In genomic region chr14:62300031-62300430, GRCm38 (mm10) we compare ENCODE assay signal across 21 mouse cellular contexts. TPM values are rescaled to one million over a fixed set of nuclear protein-coding genes. Genes with fewer than 3 reads are reported as not detected.
DNase-seq lines count a peak whose midpoint lies in the region; ATAC-seq and TF ChIP-seq lines count a peak whose summit lies in the region.
"Had no signal": no experiment of that assay in that cellular context is flagged by ENCODE, and none has a peak within 500 bp of the region (broad histone marks: within the 10 kb centered on the region; RNA-seq: fewer than 3 reads in every experiment).

No protein-coding gene starts in this region.

- WGBS in heart, postnatal 0 days: 65% methylated on average over 3 of the region's 3 CpGs
- WGBS in lung, postnatal 0 days: 52% methylated on average over 3 of the region's 3 CpGs

- H3K4me3 ChIP-seq in heart, postnatal 0 days (ENCODE audit: low read depth, low read length): no peak overlapping the region
- H3K4me3 ChIP-seq in lung, postnatal 0 days (ENCODE audit: low read depth, low read length): no peak overlapping the region
- H3K4me3 ChIP-seq: embryonic facial prominence, embryonic 12.5 days; forebrain, embryonic 15.5 days; heart, embryonic 10.5 days; hindbrain, embryonic 15.5 days had no signal

- TF ChIP-seq CTCF in heart, postnatal 0 days (IDR thresholded peaks at IDR 0.05; ENCODE audit: low read depth): no peak
- TF ChIP-seq CTCF in lung, postnatal 0 days (IDR thresholded peaks at IDR 0.05): no peak

- no peak for TF ChIP-seq EP300 in heart, postnatal 0 days (IDR thresholded peaks at IDR 0.05; ENCODE audit: low read depth)
- TF ChIP-seq EP300 in lung, postnatal 0 days (IDR thresholded peaks at IDR 0.05): no peak

- no peaks in the 10 kb centered on the region for H3K9me3 ChIP-seq in heart, postnatal 0 days (replicated peaks; ENCODE audit: control insufficient read depth, low read length)
- no peaks in the 10 kb centered on the region for H3K9me3 ChIP-seq in lung, postnatal 0 days (ENCODE audit: low read length)
- H3K9me3 ChIP-seq: embryonic facial prominence, embryonic 12.5 days; forebrain, embryonic 15.5 days; G1E; heart, embryonic 10.5 days; hindbrain, embryonic 15.5 days had no signal

- no peak overlapping the region for H3K27ac ChIP-seq in heart, postnatal 0 days (ENCODE audit: low read depth)
- H3K27ac ChIP-seq in lung, postnatal 0 days (ENCODE audit: low read length): no peak overlapping the region
- H3K27ac ChIP-seq: embryonic facial prominence, embryonic 12.5 days; forebrain, embryonic 15.5 days; heart, embryonic 10.5 days; hindbrain, embryonic 15.5 days had no signal

- H3K27me3 ChIP-seq in heart, postnatal 0 days (ENCODE audit: control insufficient read depth, insufficient read depth, low read length): no peaks in the 10 kb centered on the region
- H3K27me3 ChIP-seq in lung, postnatal 0 days (replicated peaks; ENCODE audit: insufficient read depth, low read length): no peaks in the 10 kb centered on the region
- H3K27me3 ChIP-seq: embryonic facial prominence, embryonic 12.5 days; forebrain, embryonic 15.5 days; hindbrain, embryonic 15.5 days had no signal

- intact Hi-C loops in heart, postnatal 14 days (cut with DNase I): no loop called here

- DNase-seq in heart, postnatal 0 days (ENCODE audit: low spot score): peak; percentile 30
- DNase-seq in heart, postnatal 14 days: no peak
- DNase-seq in kidney, adult 8-10 months: peak; percentile 41 to 48
- no peak for DNase-seq in kidney, postnatal 4 days
- DNase-seq in lung, postnatal 0 days (ENCODE audit: low spot score): peak; percentile 42
- DNase-seq in lung, postnatal 25 days (ENCODE audit: low spot score): no peak
- DNase-seq in kidney, postnatal 36 days: peak; percentile 41 to 50
- DNase-seq: adrenal gland, postnatal 10 days; cerebellum, adult 11 months; cerebellum, adult 8-10 months; cerebellum, postnatal 14 days; gastrocnemius, postnatal 36 days; heart, adult 18-20 months; heart, postnatal 36 days had no signal

- no peak overlapping the region for H3K4me2 ChIP-seq in heart, postnatal 0 days (ENCODE audit: low read depth, low read length)
- H3K4me2 ChIP-seq in lung, postnatal 0 days (replicated peaks; ENCODE audit: low read depth, low read length): no peak overlapping the region
- H3K4me2 ChIP-seq: embryonic facial prominence, embryonic 12.5 days; forebrain, embryonic 15.5 days; hindbrain, embryonic 15.5 days had no signal

- no peak for ATAC-seq in heart, postnatal 0 days (ENCODE audit: insufficient read depth, low read depth)
- peak; percentile 66 for ATAC-seq in lung, postnatal 0 days
- no peak for ATAC-seq in CD4-positive, CD25-positive, alpha-beta regulatory T cell, adult 4 months
- ATAC-seq: forebrain, embryonic 15.5 days had no signal

- no peaks in the 10 kb centered on the region for H3K4me1 ChIP-seq in heart, postnatal 0 days (ENCODE audit: control insufficient read depth, insufficient read depth)
- no peaks in the 10 kb centered on the region for H3K4me1 ChIP-seq in lung, postnatal 0 days (ENCODE audit: insufficient read depth, low read depth, low read length)
- H3K4me1 ChIP-seq: embryonic facial prominence, embryonic 12.5 days; forebrain, embryonic 15.5 days; hindbrain, embryonic 15.5 days had no signal

- no peaks in the 10 kb centered on the region for H3K36me3 ChIP-seq in heart, postnatal 0 days (replicated peaks; ENCODE audit: control insufficient read depth, insufficient read depth, low read length)
- no peaks in the 10 kb centered on the region for H3K36me3 ChIP-seq in lung, postnatal 0 days (ENCODE audit: insufficient read depth, low read length)
- H3K36me3 ChIP-seq: embryonic facial prominence, embryonic 12.5 days; forebrain, embryonic 15.5 days; G1E; heart, embryonic 10.5 days; hindbrain, embryonic 15.5 days had no signal

- no peak overlapping the region for H3K9ac ChIP-seq in heart, postnatal 0 days (replicated peaks; ENCODE audit: low read depth, low read length)
- no peak overlapping the region for H3K9ac ChIP-seq in lung, postnatal 0 days (replicated peaks; ENCODE audit: low read depth)
- H3K9ac ChIP-seq: embryonic facial prominence, embryonic 12.5 days; forebrain, embryonic 15.5 days; hindbrain, embryonic 15.5 days had no signal

RNA-seq across cellular contexts. Expression of gene Dleu7, which starts 7.2 kb away (rescaled TPM):
- total RNA-seq in heart, postnatal 0 days (2014; rRNA removed; ENCODE audit: low replicate concordance): 0.65 TPM in 1 of 2 replicates, not detected in the other
- 0.16 and 0.23 TPM in 2 replicates for polyA plus RNA-seq in heart, postnatal 0 days (2015; fragmentation: Nextera tagmentation; extraction: Ambion mirVana)
- total RNA-seq in heart, postnatal 14 days (2021): under 1 TPM in 1 of 2 experiments, not detected in 1; 0.17 TPM
- polyA plus RNA-seq in lung, postnatal 0 days (2015; fragmentation: Nextera tagmentation; extraction: Ambion mirVana): 0.27 and 0.38 TPM in 2 replicates
- not detected for polyA plus RNA-seq in CD4-positive, CD25-positive, alpha-beta regulatory T cell, adult 4 months (2017; shearing (Covaris generic))
- total RNA-seq: G1E; gastrocnemius, adult 8-10 months; gastrocnemius, postnatal 36 days; heart, adult 18-20 months; heart, postnatal 36 days had no signal
- polyA plus RNA-seq: G1E had no signal

RNA-seq across cellular contexts. Expression of gene Rnaseh2b, which starts 7.6 kb away (rescaled TPM):
- total RNA-seq in heart, postnatal 0 days (2014; rRNA removed; ENCODE audit: low replicate concordance): 23.8 and 23.9 TPM in 2 replicates
- polyA plus RNA-seq in heart, postnatal 0 days (2015; fragmentation: Nextera tagmentation; extraction: Ambion mirVana): 38.0 and 40.5 TPM in 2 replicates
- total RNA-seq in heart, postnatal 14 days (2021): 10 to 100 TPM; 10.3 to 13.0 TPM
- 27.5 and 27.8 TPM in 2 replicates for polyA plus RNA-seq in lung, postnatal 0 days (2015; fragmentation: Nextera tagmentation; extraction: Ambion mirVana)
- polyA plus RNA-seq in CD4-positive, CD25-positive, alpha-beta regulatory T cell, adult 4 months (2017; shearing (Covaris generic)): 10 to 100 TPM; 24.5 to 34.1 TPM

Comparison
In these comparisons a context has a peak if more than half of its experiments do, and no peak if none do; other contexts are left out.
1. DNase-seq: peak in heart, postnatal 0 days (single experiment), kidney, adult 8-10 months (2 of 2), lung, postnatal 0 days (single experiment) and kidney, postnatal 36 days (2 of 2); none in heart, postnatal 14 days (0 of 2), kidney, postnatal 4 days (0 of 2) and lung, postnatal 25 days (single experiment).